Mouse (Mus musculus): ENCODE data around the gene Heyl.

GRCm38 (mm10) chr4:123235835-123236430 lies 2.6 kb downstream of the Heyl start:
- TF ChIP-seq CTCF (IDR thresholded peaks at IDR 0.05; ENCODE audit: low read depth) (no peak), EP300 (IDR thresholded peaks at IDR 0.05; ENCODE audit: low read depth) (no peak)

All from heart, postnatal 0 days (tissue).